Mouse (Mus musculus): Measurements from ENCODE around the gene Ano6. TPM values are rescaled to one million over a fixed set of nuclear protein-coding genes. Genes with fewer than 3 reads are reported as not detected.

Ano6 gene
- polyA plus RNA-seq, 1 experiment, result 172 TPM

DNA sequence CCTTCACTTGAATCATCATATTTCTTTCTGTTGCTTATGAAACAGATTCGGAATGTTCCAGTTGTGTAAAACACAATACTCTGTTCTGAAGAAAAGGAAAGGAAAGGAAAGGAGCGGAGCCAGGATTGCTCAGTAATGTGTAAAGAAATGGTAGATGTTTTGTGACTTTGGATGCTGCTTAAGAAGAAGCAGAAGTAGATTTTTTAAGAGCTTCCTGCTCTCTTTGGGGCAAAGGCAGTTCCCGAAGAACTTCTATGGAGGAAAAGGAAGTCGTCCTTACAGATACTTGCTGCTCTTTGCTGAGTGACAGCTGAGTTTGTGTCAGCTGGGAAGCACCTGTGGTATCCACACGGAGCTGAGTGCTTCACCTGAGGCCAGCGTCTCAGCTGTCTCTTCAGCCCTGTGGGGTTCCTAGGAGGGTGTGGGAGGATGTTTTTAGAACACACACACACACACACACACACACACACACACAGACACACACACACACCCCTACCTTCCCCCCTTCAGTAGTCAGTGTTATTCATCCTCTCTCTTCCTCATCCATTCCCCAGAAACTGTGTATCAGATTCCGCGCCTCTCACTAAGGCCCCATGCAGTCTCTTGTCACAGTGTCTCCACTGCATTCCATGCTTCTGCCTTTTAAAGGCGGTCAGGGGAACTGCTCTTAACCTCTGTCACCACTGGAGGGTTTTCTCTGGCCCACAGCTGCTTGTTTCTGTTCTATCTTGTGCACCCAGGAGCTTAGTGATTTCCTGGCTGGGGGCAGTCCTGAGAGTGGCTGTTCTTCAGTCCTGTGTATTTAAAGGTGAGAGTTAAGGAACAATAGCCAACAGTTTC is 6.7 kb downstream of the Ano6 start:
- WGBS, result 73% methylated on average over 9 of the region's 9 CpGs
- H3K4me1 ChIP-seq (ENCODE audit: control insufficient read depth, insufficient read depth, insufficient read length, low read length), result peaks cover 27% of the 10 kb centered on the region; the same call in 1 of the 2 replicates
- no peak for TF ChIP-seq CTCF (IDR thresholded peaks at IDR 0.05; ENCODE audit: extremely low read depth, insufficient read length, insufficient replicate concordance, low read depth, low read length)
- TF ChIP-seq POLR2A (IDR thresholded peaks at IDR 0.05; ENCODE audit: low read depth, low read length), result no peak
- H3K36me3 ChIP-seq (ENCODE audit: control insufficient read depth, insufficient read depth, low read length), result peaks cover 24% of the 10 kb centered on the region
- H3K4me3 ChIP-seq (ENCODE audit: low read depth, low read length), result no peak overlapping the region
- H3K27ac ChIP-seq (ENCODE audit: insufficient read depth, low read depth, low read length), result peak overlapping the region; percentile 21; the same call in 1 of the 2 replicates
- no peaks in the 10 kb centered on the region for H3K27me3 ChIP-seq (ENCODE audit: control insufficient read depth, insufficient read depth, low read length)

DNA sequence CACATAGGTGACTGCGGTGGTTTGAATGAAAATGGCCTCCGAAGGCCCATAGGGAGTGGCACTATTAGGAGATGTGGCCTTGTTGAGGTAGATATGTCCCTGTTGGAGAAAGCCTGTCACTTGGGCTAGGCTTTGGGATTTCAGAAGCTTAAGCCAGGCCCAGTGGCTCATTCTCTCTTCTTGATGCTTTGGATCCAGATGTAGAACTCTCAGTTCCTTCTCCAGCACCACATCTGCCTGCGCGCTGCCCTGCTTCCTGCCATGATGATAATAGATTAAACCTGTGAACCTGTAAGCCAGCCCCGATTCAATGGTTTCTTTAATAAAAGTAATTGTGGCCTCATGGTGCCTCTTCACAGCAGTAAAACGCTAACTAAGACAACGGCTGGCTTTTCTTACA is 7.6 kb downstream of the Ano6 start:
- Histone ChIP-seq H3K4me1 (ENCODE audit: control insufficient read depth, insufficient read depth, insufficient read length, low read length) (peaks cover 35% of the 10 kb centered on the region; the same call in 1 of the 2 replicates), H3K27ac (ENCODE audit: insufficient read depth, low read depth, low read length) (no peak overlapping the region), H3K4me3 (ENCODE audit: low read depth, low read length) (no peak overlapping the region), H3K27me3 (ENCODE audit: control insufficient read depth, insufficient read depth, low read length) (no peaks in the 10 kb centered on the region), H3K36me3 (ENCODE audit: control insufficient read depth, insufficient read depth, low read length) (peaks cover 20% of the 10 kb centered on the region)
- 93% methylated on average over 7 of the region's 7 CpGs for WGBS
- no peak for TF ChIP-seq CTCF (IDR thresholded peaks at IDR 0.05; ENCODE audit: extremely low read depth, insufficient read length, insufficient replicate concordance, low read depth, low read length)
- no peak for TF ChIP-seq POLR2A (IDR thresholded peaks at IDR 0.05; ENCODE audit: low read depth, low read length)

DNA sequence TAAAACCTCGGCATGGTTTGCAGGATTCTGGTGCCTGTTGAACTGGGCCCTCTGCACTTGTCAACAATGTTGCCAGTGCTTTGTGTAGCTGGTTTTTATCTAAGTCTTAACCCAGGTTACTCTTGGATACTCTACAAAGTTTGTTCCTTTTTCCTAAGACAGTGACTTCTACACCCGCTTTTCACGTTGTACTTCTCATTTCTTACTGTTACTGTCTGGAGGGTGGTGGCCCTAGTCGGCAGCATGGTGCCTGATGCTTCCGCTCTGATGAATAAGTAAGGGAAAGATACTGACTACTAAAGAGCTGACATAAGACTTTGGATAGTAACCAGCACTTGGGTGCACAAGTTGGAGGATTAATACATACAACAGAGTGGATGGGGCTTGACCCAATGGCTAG is 9.0 kb downstream of the Ano6 start:
- peaks cover 16% of the 10 kb centered on the region for H3K36me3 ChIP-seq (ENCODE audit: control insufficient read depth, insufficient read depth, low read length)
- no peak for TF ChIP-seq CTCF (IDR thresholded peaks at IDR 0.05; ENCODE audit: extremely low read depth, insufficient read length, insufficient replicate concordance, low read depth, low read length)
- no peak for TF ChIP-seq POLR2A (IDR thresholded peaks at IDR 0.05; ENCODE audit: low read depth, low read length)
- H3K27ac ChIP-seq (ENCODE audit: insufficient read depth, low read depth, low read length), result no peak overlapping the region
- 89% methylated on average over 5 of the region's 5 CpGs for WGBS
- H3K4me3 ChIP-seq (ENCODE audit: low read depth, low read length), result no peak overlapping the region
- H3K27me3 ChIP-seq (ENCODE audit: control insufficient read depth, insufficient read depth, low read length), result no peaks in the 10 kb centered on the region
- peaks cover 37% of the 10 kb centered on the region; the same call in 1 of the 2 replicates for H3K4me1 ChIP-seq (ENCODE audit: control insufficient read depth, insufficient read depth, insufficient read length, low read length)

DNA sequence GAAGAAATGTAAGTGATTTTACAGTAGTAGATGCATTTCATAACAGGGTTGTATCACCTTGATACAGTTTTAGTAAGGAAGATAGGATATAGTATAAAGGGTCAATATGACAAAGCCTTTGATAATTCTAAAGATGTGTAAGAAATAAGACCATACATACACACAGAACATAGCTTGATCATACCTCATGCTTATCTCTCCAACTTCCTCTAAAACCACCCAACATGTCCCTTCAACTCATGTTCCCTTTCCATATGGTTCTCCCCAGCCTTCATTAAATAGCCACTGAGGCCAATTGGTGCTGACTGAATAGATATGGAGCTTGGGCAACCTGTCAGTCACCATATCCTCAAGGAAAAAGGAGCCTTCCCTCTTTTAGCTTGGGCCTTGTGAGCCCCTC is 9.4 kb downstream of the Ano6 start:
- Histone ChIP-seq H3K27me3 (ENCODE audit: control insufficient read depth, insufficient read depth, low read length) (no peaks in the 10 kb centered on the region), H3K27ac (ENCODE audit: insufficient read depth, low read depth, low read length) (no peak overlapping the region), H3K4me3 (ENCODE audit: low read depth, low read length) (no peak overlapping the region), H3K4me1 (ENCODE audit: control insufficient read depth, insufficient read depth, insufficient read length, low read length) (peaks cover 41% of the 10 kb centered on the region; the same call in 1 of the 2 replicates), H3K36me3 (ENCODE audit: control insufficient read depth, insufficient read depth, low read length) (peaks cover 16% of the 10 kb centered on the region)
- TF ChIP-seq CTCF (IDR thresholded peaks at IDR 0.05; ENCODE audit: extremely low read depth, insufficient read length, insufficient replicate concordance, low read depth, low read length), result no peak
- no peak for TF ChIP-seq POLR2A (IDR thresholded peaks at IDR 0.05; ENCODE audit: low read depth, low read length)

DNA sequence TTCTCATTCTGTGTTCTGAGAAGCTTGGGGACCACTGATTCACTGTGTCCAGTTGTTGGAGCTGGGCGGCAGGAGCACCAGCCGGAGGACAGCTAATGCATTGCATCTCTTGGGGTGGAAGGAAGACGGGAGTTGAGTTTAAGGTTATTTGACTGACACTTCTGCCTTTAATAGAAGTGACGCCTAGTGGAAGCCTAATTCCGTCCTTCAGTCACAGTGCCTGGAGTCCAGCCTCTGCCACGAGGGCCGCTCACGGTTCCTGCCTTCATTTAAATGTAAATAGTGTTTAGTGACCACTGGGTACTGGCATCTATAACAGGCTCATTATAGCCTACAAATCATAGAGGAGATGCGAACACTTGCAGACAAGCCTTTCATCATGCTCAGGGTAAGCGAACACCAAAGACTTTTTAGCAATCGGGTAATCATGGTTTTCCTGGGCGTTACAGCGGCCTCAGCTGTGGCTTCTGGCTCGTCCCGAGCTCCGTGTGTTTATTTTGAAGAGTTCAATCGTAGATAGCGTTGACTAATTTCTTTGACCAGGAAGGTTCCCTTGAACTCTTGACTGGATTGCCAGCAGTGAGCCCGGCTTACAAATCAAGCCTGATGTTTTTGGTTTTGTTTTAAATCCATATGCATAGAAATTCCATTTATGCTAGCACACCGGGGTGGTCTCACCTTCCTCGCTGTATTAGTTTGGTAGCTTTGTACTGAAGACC is 10.8 kb downstream of the Ano6 start:
- H3K27ac ChIP-seq (ENCODE audit: insufficient read depth, low read depth, low read length), result no peak overlapping the region
- WGBS, result 88% methylated on average over 21 of the region's 21 CpGs
- peaks cover 34% of the 10 kb centered on the region; the same call in 1 of the 2 replicates for H3K4me1 ChIP-seq (ENCODE audit: control insufficient read depth, insufficient read depth, insufficient read length, low read length)
- no peak overlapping the region for H3K4me3 ChIP-seq (ENCODE audit: low read depth, low read length)
- H3K27me3 ChIP-seq (ENCODE audit: control insufficient read depth, insufficient read depth, low read length), result no peaks in the 10 kb centered on the region
- TF ChIP-seq POLR2A (IDR thresholded peaks at IDR 0.05; ENCODE audit: low read depth, low read length), result no peak
- TF ChIP-seq CTCF (IDR thresholded peaks at IDR 0.05; ENCODE audit: extremely low read depth, insufficient read length, insufficient replicate concordance, low read depth, low read length), result no peak
- H3K36me3 ChIP-seq (ENCODE audit: control insufficient read depth, insufficient read depth, low read length), result peaks cover 15% of the 10 kb centered on the region

DNA sequence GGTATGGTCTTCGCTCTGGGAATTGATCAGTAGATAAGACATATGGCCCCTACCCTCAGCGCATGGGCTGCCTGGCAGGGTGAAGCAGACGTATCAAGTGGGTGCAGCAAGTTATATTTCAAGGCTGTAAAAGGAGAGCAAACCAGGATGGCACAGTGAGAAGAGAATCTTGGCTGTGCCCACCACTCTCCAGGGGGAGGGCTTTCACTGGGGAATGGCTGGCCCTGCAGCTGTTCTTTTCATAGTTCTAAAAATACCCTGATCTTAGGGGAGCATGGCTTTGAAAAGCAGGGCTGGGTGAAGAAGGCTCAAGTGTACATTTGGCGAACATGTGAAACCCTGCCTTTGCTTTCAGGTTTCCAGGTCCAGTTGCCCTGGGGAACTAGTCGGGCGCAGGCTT is 11.5 kb downstream of the Ano6 start:
- no peaks in the 10 kb centered on the region for H3K27me3 ChIP-seq (ENCODE audit: control insufficient read depth, insufficient read depth, low read length)
- H3K27ac ChIP-seq (ENCODE audit: insufficient read depth, low read depth, low read length), result no peak overlapping the region
- WGBS, result 91% methylated on average over 6 of the region's 6 CpGs
- no peak overlapping the region for H3K4me3 ChIP-seq (ENCODE audit: low read depth, low read length)
- H3K4me1 ChIP-seq (ENCODE audit: control insufficient read depth, insufficient read depth, insufficient read length, low read length), result peaks cover 35% of the 10 kb centered on the region; the same call in 1 of the 2 replicates
- H3K36me3 ChIP-seq (ENCODE audit: control insufficient read depth, insufficient read depth, low read length), result peaks cover 14% of the 10 kb centered on the region
- TF ChIP-seq CTCF (IDR thresholded peaks at IDR 0.05; ENCODE audit: extremely low read depth, insufficient read length, insufficient replicate concordance, low read depth, low read length) (no peak), POLR2A (IDR thresholded peaks at IDR 0.05; ENCODE audit: low read depth, low read length) (no peak)

DNA sequence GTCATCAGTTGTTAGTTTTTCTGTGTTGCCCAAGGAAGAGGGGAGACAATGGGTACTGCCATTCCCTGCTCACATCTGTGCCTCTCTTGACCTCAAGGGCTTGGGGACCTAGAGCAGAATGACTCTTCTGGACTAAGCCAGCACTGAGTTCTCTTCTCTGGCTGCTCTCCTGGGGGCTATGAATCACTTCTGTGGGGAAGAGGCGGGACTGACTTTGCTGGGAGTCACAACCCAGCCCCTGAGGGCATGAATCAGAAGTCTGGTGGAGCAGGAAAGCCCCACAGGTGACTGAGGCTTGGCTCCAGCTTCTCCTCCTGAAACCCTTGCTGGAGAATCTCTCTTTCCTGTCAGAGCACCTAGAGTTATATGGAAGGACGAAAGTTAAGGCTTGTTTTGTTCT is 12.1 kb downstream of the Ano6 start:
- peaks cover 30% of the 10 kb centered on the region; the same call in 1 of the 2 replicates for H3K4me1 ChIP-seq (ENCODE audit: control insufficient read depth, insufficient read depth, insufficient read length, low read length)
- TF ChIP-seq CTCF (IDR thresholded peaks at IDR 0.05; ENCODE audit: extremely low read depth, insufficient read length, insufficient replicate concordance, low read depth, low read length), result no peak
- no peak for TF ChIP-seq POLR2A (IDR thresholded peaks at IDR 0.05; ENCODE audit: low read depth, low read length)
- H3K27ac ChIP-seq (ENCODE audit: insufficient read depth, low read depth, low read length), result 0 out of 2 replicates have a peak overlapping the region, but pooled peaks have one; percentile 29
- WGBS, result 65% methylated on average over 2 of the region's 2 CpGs
- H3K36me3 ChIP-seq (ENCODE audit: control insufficient read depth, insufficient read depth, low read length), result peaks cover 8% of the 10 kb centered on the region
- H3K4me3 ChIP-seq (ENCODE audit: low read depth, low read length), result no peak overlapping the region
- no peaks in the 10 kb centered on the region for H3K27me3 ChIP-seq (ENCODE audit: control insufficient read depth, insufficient read depth, low read length)

All from small intestine, adult 2 months (tissue).